Mouse (Mus musculus): ENCODE data around the gene Fgfr2. TPM values are rescaled to one million over a fixed set of nuclear protein-coding genes. Genes with fewer than 3 reads are reported as not detected.

Gene Fgfr2
- polyA plus RNA-seq, 1 experiment from 2014 or later = 110 TPM

- no peak overlapping the region for H3K4me3 ChIP-seq (ENCODE audit: low read depth, low read length)
- TF ChIP-seq CTCF (IDR thresholded peaks at IDR 0.05) (no peak), EP300 (IDR thresholded peaks at IDR 0.05) (peak; percentile 73)
- no peak overlapping the region for H3K9ac ChIP-seq (replicated peaks; ENCODE audit: low read depth)
- H3K27me3 ChIP-seq (replicated peaks; ENCODE audit: insufficient read depth, low read length) = no peaks in the 10 kb centered on the region
- no peaks in the 10 kb centered on the region for H3K9me3 ChIP-seq (ENCODE audit: low read length)
- no peak overlapping the region for H3K27ac ChIP-seq (ENCODE audit: low read length)
- DNase-seq (ENCODE audit: low spot score) (peak; percentile 37), ATAC-seq (peak; percentile 47; the same call in 1 of the 2 replicates)
- no peak overlapping the region for H3K4me2 ChIP-seq (replicated peaks; ENCODE audit: low read depth, low read length)
- H3K4me1 ChIP-seq (ENCODE audit: insufficient read depth, low read depth, low read length) = no peaks in the 10 kb centered on the region
- WGBS = 29% methylated on average over 3 of the region's 3 CpGs
- H3K36me3 ChIP-seq (ENCODE audit: insufficient read depth, low read length) = no peaks in the 10 kb centered on the region
Measured at GRCm38 (mm10) chr7:132358250-132358649, 764.9 kb downstream of the Fgfr2 start.

- WGBS = 78% methylated on average over 3 of the region's 3 CpGs
- no peaks in the 10 kb centered on the region for H3K4me1 ChIP-seq (ENCODE audit: insufficient read depth, low read depth, low read length)
- H3K27ac ChIP-seq (ENCODE audit: low read length) = no peak overlapping the region
- no peak overlapping the region for H3K4me2 ChIP-seq (replicated peaks; ENCODE audit: low read depth, low read length)
- no peak for TF ChIP-seq EP300 (IDR thresholded peaks at IDR 0.05)
- no peak for TF ChIP-seq CTCF (IDR thresholded peaks at IDR 0.05)
- no peak overlapping the region for H3K9ac ChIP-seq (replicated peaks; ENCODE audit: low read depth)
- no peak for DNase-seq (ENCODE audit: low spot score)
- H3K9me3 ChIP-seq (ENCODE audit: low read length) = no peaks in the 10 kb centered on the region
- no peaks in the 10 kb centered on the region for H3K36me3 ChIP-seq (ENCODE audit: insufficient read depth, low read length)
- no peak for ATAC-seq
- no peaks in the 10 kb centered on the region for H3K27me3 ChIP-seq (replicated peaks; ENCODE audit: insufficient read depth, low read length)
- no peak overlapping the region for H3K4me3 ChIP-seq (ENCODE audit: low read depth, low read length)
Measured at GRCm38 (mm10) chr7:132357841-132358237, 765.3 kb downstream of the Fgfr2 start.

- no peaks in the 10 kb centered on the region for H3K4me1 ChIP-seq (ENCODE audit: insufficient read depth, low read depth, low read length)
- no peak overlapping the region for H3K27ac ChIP-seq (ENCODE audit: low read length)
- 66% methylated on average over 10 of the region's 10 CpGs for WGBS
- H3K9ac ChIP-seq (replicated peaks; ENCODE audit: low read depth) = no peak overlapping the region
- H3K36me3 ChIP-seq (ENCODE audit: insufficient read depth, low read length) = no peaks in the 10 kb centered on the region
- no peak overlapping the region for H3K4me2 ChIP-seq (replicated peaks; ENCODE audit: low read depth, low read length)
- H3K9me3 ChIP-seq (ENCODE audit: low read length) = no peaks in the 10 kb centered on the region
- TF ChIP-seq CTCF (IDR thresholded peaks at IDR 0.05) (no peak), EP300 (IDR thresholded peaks at IDR 0.05) (no peak)
- DNase-seq (ENCODE audit: low spot score) = no peak
- ATAC-seq = no peak
- no peaks in the 10 kb centered on the region for H3K27me3 ChIP-seq (replicated peaks; ENCODE audit: insufficient read depth, low read length)
- H3K4me3 ChIP-seq (ENCODE audit: low read depth, low read length) = no peak overlapping the region
Measured at GRCm38 (mm10) chr7:132356881-132357840, 766.0 kb downstream of the Fgfr2 start.

GRCm38 (mm10) chr7:132356185-132356584 is 767.0 kb downstream of the Fgfr2 start:
- ATAC-seq (peak; percentile 57), DNase-seq (ENCODE audit: low spot score) (peak; percentile 45)
- H3K27ac ChIP-seq (ENCODE audit: low read length) = no peak overlapping the region
- H3K9me3 ChIP-seq (ENCODE audit: low read length) = no peaks in the 10 kb centered on the region
- no peaks in the 10 kb centered on the region for H3K27me3 ChIP-seq (replicated peaks; ENCODE audit: insufficient read depth, low read length)
- no peak overlapping the region for H3K9ac ChIP-seq (replicated peaks; ENCODE audit: low read depth)
- no peaks in the 10 kb centered on the region for H3K36me3 ChIP-seq (ENCODE audit: insufficient read depth, low read length)
- H3K4me2 ChIP-seq (replicated peaks; ENCODE audit: low read depth, low read length) = no peak overlapping the region
- no peaks in the 10 kb centered on the region for H3K4me1 ChIP-seq (ENCODE audit: insufficient read depth, low read depth, low read length)
- no peak for TF ChIP-seq EP300 (IDR thresholded peaks at IDR 0.05)
- no peak for TF ChIP-seq CTCF (IDR thresholded peaks at IDR 0.05)
- H3K4me3 ChIP-seq (ENCODE audit: low read depth, low read length) = no peak overlapping the region
- 40% methylated on average over 8 of the region's 8 CpGs for WGBS

DNA sequence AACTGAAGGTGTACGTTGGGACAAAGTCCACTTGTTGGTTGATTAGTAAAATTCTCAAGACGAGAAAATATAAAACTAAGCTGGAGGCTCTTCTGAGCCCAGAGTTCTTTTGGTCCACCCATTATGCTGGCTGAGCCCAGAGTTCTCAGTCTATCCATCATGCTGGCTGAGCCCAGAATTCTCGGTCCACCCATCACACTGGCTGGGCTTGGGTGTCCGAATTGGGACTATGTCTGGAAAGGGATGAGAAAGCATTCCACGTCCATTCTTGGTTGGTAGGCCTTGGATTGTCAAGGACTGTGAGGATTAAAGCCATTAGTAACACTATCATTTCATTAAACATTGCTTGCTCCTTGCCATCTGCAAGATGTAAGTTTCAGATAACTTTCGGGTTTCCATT is 767.4 kb downstream of the Fgfr2 start:
- Histone ChIP-seq H3K9ac (replicated peaks; ENCODE audit: low read depth) (no peak overlapping the region), H3K4me3 (ENCODE audit: low read depth, low read length) (no peak overlapping the region), H3K27me3 (replicated peaks; ENCODE audit: insufficient read depth, low read length) (no peaks in the 10 kb centered on the region), H3K27ac (ENCODE audit: low read length) (no peak overlapping the region), H3K4me2 (replicated peaks; ENCODE audit: low read depth, low read length) (no peak overlapping the region), H3K9me3 (ENCODE audit: low read length) (no peaks in the 10 kb centered on the region), H3K4me1 (ENCODE audit: insufficient read depth, low read depth, low read length) (no peaks in the 10 kb centered on the region), H3K36me3 (ENCODE audit: insufficient read depth, low read length) (no peaks in the 10 kb centered on the region)
- no peak for DNase-seq (ENCODE audit: low spot score)
- peak; percentile 58 for ATAC-seq
- TF ChIP-seq EP300 (IDR thresholded peaks at IDR 0.05) (no peak), CTCF (IDR thresholded peaks at IDR 0.05) (no peak)
- 50% methylated on average over 6 of the region's 6 CpGs for WGBS

GRCm38 (mm10) chr7:132349075-132349572 is 774.0 kb downstream of the Fgfr2 start:
- H3K4me3 ChIP-seq (ENCODE audit: low read depth, low read length) = no peak overlapping the region
- H3K9me3 ChIP-seq (ENCODE audit: low read length) = no peaks in the 10 kb centered on the region
- peak; percentile 76 for ATAC-seq
- no peak overlapping the region for H3K27ac ChIP-seq (ENCODE audit: low read length)
- H3K27me3 ChIP-seq (replicated peaks; ENCODE audit: insufficient read depth, low read length) = no peaks in the 10 kb centered on the region
- 38% methylated on average over 6 of the region's 6 CpGs for whole genome bisulfite sequencing
- H3K36me3 ChIP-seq (ENCODE audit: insufficient read depth, low read length) = no peaks in the 10 kb centered on the region
- TF ChIP-seq EP300 (IDR thresholded peaks at IDR 0.05) (peak; percentile 96), CTCF (IDR thresholded peaks at IDR 0.05) (no peak)
- H3K4me1 ChIP-seq (ENCODE audit: insufficient read depth, low read depth, low read length) = peaks cover 11% of the 10 kb centered on the region; the same call in 1 of the 2 replicates
- no peak overlapping the region for H3K4me2 ChIP-seq (replicated peaks; ENCODE audit: low read depth, low read length)
- no peak overlapping the region for H3K9ac ChIP-seq (replicated peaks; ENCODE audit: low read depth)
- DNase-seq (ENCODE audit: low spot score) = peak; percentile 62
